ENCODE assay signal across 22 mouse cellular contexts in genomic region chr2:137694020-137694419, GRCm38 (mm10).
"Had no signal": no experiment of that assay in that cellular context is flagged by ENCODE, and none has a peak within 500 bp of the region (broad histone marks: within the 10 kb centered on the region; RNA-seq: fewer than 3 reads in every experiment).

No protein-coding gene starts in this region.

- DNase-seq: kidney, postnatal 25 days; left cerebral cortex, postnatal 4 days; liver, postnatal 0 days; lung, embryonic 14.5 days; retina, postnatal 1 day; right cerebral cortex, postnatal 25 days; spleen, adult 18-20 months; thymus, adult 18-20 months; thymus, postnatal 4 days had no signal

- H3K27ac ChIP-seq: kidney, postnatal 0 days; layer of hippocampus, adult 2 months; limb, embryonic 12.5 days; limb, embryonic 15.5 days; liver, embryonic 14.5 days; macrophage; midbrain, embryonic 10.5 days; midbrain, embryonic 13.5 days; neural tube, embryonic 13.5 days had no signal

- H3K9ac ChIP-seq: limb, embryonic 12.5 days; limb, embryonic 15.5 days; liver, embryonic 14.5 days; liver, postnatal 0 days; lung, embryonic 14.5 days; midbrain, embryonic 13.5 days; neural tube, embryonic 13.5 days had no signal

- H3K9me3 ChIP-seq: limb, embryonic 12.5 days; limb, embryonic 15.5 days; midbrain, embryonic 10.5 days; midbrain, embryonic 13.5 days; neural tube, embryonic 13.5 days had no signal

- H3K4me3 ChIP-seq: layer of hippocampus, adult 2 months; limb, embryonic 12.5 days; limb, embryonic 15.5 days; midbrain, embryonic 10.5 days; midbrain, embryonic 13.5 days; myocyte; neural tube, embryonic 13.5 days had no signal

- H3K4me1 ChIP-seq: limb, embryonic 15.5 days; midbrain, embryonic 13.5 days; neural tube, embryonic 13.5 days had no signal

- H3K4me2 ChIP-seq: limb, embryonic 12.5 days; limb, embryonic 15.5 days; liver, embryonic 11.5 days; lung, embryonic 14.5 days; midbrain, embryonic 13.5 days; neural tube, embryonic 13.5 days had no signal

- H3K36me3 ChIP-seq: limb, embryonic 12.5 days; limb, embryonic 15.5 days; midbrain, embryonic 10.5 days; midbrain, embryonic 13.5 days; neural tube, embryonic 13.5 days had no signal

- H3K27me3 ChIP-seq: limb, embryonic 12.5 days; limb, embryonic 15.5 days had no signal

- ATAC-seq: liver, postnatal 0 days; lung, postnatal 0 days; midbrain, embryonic 13.5 days; midbrain, embryonic 16.5 days had no signal
